ENCODE assay signal across 8 mouse cellular contexts in the genomic region with DNA sequence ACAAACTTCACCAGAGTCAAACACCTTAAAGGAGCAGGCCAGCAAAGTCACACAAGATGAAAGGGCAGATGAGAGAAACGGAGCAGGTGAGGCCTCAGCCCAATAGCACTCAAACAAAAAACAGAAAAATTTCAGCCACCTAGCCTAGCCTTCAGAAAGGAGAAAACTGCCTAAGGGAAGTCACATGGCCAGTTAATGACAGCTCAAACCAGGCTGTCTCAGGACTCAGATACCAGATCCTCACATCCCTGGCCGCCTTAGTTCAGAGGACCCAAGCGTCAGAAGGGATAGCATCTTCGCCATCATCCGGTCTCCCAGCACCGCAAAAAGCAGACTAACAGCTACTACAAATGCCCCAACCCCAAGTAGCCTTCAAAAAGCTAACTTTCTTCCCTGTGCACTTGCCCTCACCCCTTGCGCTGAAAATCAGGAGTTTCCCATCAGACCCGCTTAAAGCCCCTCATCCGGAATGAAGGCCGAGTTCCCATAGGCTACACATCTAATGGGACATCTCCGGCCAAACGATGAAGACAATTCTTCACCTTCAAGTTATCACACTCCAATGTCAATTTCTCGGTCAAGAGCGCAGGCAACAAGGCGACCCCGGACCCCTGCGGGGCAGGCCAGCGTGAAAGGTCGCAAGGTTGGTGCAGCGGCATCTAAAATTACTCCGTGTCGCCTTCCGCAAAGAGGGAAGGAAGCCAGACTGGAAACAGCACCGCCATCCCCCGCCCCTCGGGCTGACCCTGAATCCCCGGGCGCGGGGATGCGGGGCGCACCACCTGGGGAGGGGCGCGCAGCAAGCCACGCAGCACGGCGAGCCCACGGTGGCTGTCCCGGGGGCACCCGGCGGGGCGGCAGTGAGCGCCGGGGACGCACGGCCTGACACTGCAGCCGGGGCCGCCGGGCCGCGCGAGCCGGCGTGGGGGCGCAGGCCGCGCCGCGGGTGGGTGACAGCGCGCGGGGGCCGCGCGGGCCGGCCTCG. TPM values are rescaled to one million over a fixed set of nuclear protein-coding genes. Genes with fewer than 3 reads are reported as not detected.
DNase-seq lines count a peak whose midpoint lies in the region; ATAC-seq and TF ChIP-seq lines count a peak whose summit lies in the region.

No protein-coding gene starts in this region.

- 3% methylated on average over 50 of the region's 66 CpGs for WGBS in heart, embryonic 11.5 days (ENCODE audit: insufficient replicate concordance)
- WGBS in midbrain, postnatal 0 days: 3% methylated on average over 40 of the region's 66 CpGs

- H3K27me3 ChIP-seq in heart, embryonic 11.5 days (ENCODE audit: control insufficient read depth, insufficient read depth, low read length): 0 out of 2 replicates have a peak, but pooled peaks cover 3% of the 10 kb centered on the region
- H3K27me3 ChIP-seq in midbrain, postnatal 0 days (ENCODE audit: insufficient read depth, low read length): no peaks in the 10 kb centered on the region

- ATAC-seq in heart, embryonic 11.5 days (replicated peaks; ENCODE audit: insufficient number of reproducible peaks, low FRiP score, low TSS enrichment): peak; percentile 12; the same call in 1 of the 2 replicates
- ATAC-seq in midbrain, postnatal 0 days (ENCODE audit: low FRiP score): peak; percentile 70

- peak overlapping the region; percentile 99 for H3K4me2 ChIP-seq in heart, embryonic 11.5 days
- H3K4me2 ChIP-seq in midbrain, postnatal 0 days (ENCODE audit: low read depth, low read length, poor library complexity, severe bottlenecking): peak overlapping the region; percentile 62

- H3K36me3 ChIP-seq in heart, embryonic 11.5 days (ENCODE audit: control insufficient read depth, insufficient read depth, low read length): no peaks in the 10 kb centered on the region
- H3K36me3 ChIP-seq in midbrain, postnatal 0 days (ENCODE audit: insufficient read depth, low read length): no peaks in the 10 kb centered on the region; the same call in 1 of the 2 replicates

- 0 out of 2 replicates have a peak overlapping the region, but pooled peaks have one; percentile 29 for H3K27ac ChIP-seq in heart, embryonic 11.5 days (ENCODE audit: low read depth, low read length)
- H3K27ac ChIP-seq in midbrain, postnatal 0 days (ENCODE audit: low read depth, low read length): peak overlapping the region; percentile 86

- peak overlapping the region; percentile 88 for H3K9ac ChIP-seq in heart, embryonic 11.5 days (ENCODE audit: low read depth, low read length)
- H3K9ac ChIP-seq in midbrain, postnatal 0 days (replicated peaks; ENCODE audit: low read length, poor library complexity, severe bottlenecking): peak overlapping the region; percentile 98

- H3K4me3 ChIP-seq in heart, embryonic 11.5 days (ENCODE audit: low read depth, low read length): peak overlapping the region; percentile 93
- peak overlapping the region; percentile 94 for H3K4me3 ChIP-seq in midbrain, postnatal 0 days (ENCODE audit: low read depth, low read length)

- no peak for TF ChIP-seq CTCF in midbrain, postnatal 0 days (IDR thresholded peaks at IDR 0.05)

- peaks cover 10% of the 10 kb centered on the region; the same call in 1 of the 2 replicates for H3K4me1 ChIP-seq in heart, embryonic 11.5 days (ENCODE audit: control insufficient read depth, insufficient read depth, low read length)
- no peaks in the 10 kb centered on the region for H3K4me1 ChIP-seq in midbrain, postnatal 0 days (ENCODE audit: insufficient read depth, low read length)

- DNase-seq in adrenal gland, adult (ENCODE audit: inconsistent age in 2 of 2, low spot score in 1 of 2): peak; percentile 50 to 76
- DNase-seq in adrenal gland, adult 8-10 months: no peak
- peak; percentile 42 for DNase-seq in CD4-positive, CD25-positive, alpha-beta regulatory T cell, adult 2 months (ENCODE audit: low read depth, low spot score)
- DNase-seq in cerebellum, adult 9-10 months: peak; percentile 61
- peak; percentile 28 to 48 for DNase-seq in kidney, postnatal 4 days
- peak; percentile 16 for DNase-seq in midbrain, postnatal 0 days (ENCODE audit: low spot score)
- DNase-seq in urinary bladder, postnatal 25 days (ENCODE audit: low spot score): no peak

- no peaks in the 10 kb centered on the region for H3K9me3 ChIP-seq in heart, embryonic 11.5 days (replicated peaks; ENCODE audit: control insufficient read depth, low read length)
- H3K9me3 ChIP-seq in midbrain, postnatal 0 days (ENCODE audit: low read length): no peaks in the 10 kb centered on the region

RNA-seq across cellular contexts. Expression of gene Slc23a2, which starts 0.7 kb away (rescaled TPM):
- 100 to 1,000 TPM; 102 to 154 (median 134) TPM for total RNA-seq in adrenal gland, adult 8-10 months (2022)
- polyA plus RNA-seq in heart, embryonic 11.5 days (2014; fragmentation: Nextera tagmentation; extraction: Ambion mirVana): 8.7 and 10.2 TPM in 2 replicates
- total RNA-seq in midbrain, postnatal 0 days (2014; rRNA removed): 64.5 and 71.3 TPM in 2 replicates
- 30.5 and 31.9 TPM in 2 replicates for polyA plus RNA-seq in midbrain, postnatal 0 days (2015; fragmentation: Nextera tagmentation; extraction: Ambion mirVana)

Comparison
In these comparisons a context has a peak if more than half of its experiments do, and no peak if none do; other contexts are left out.
1. DNase-seq: peak in adrenal gland, adult (2 of 2), CD4-positive, CD25-positive, alpha-beta regulatory T cell, adult 2 months (single experiment), cerebellum, adult 9-10 months (single experiment), kidney, postnatal 4 days (2 of 2) and midbrain, postnatal 0 days (single experiment); none in adrenal gland, adult 8-10 months (single experiment) and urinary bladder, postnatal 25 days (single experiment).